Mouse (Mus musculus): ENCODE measurements around the gene Als2cl. TPM values are rescaled to one million over a fixed set of nuclear protein-coding genes. Genes with fewer than 3 reads are reported as not detected.

The Als2cl gene
- polyA plus RNA-seq, 1 experiment from 2014 or later: 1.1 TPM

DNA sequence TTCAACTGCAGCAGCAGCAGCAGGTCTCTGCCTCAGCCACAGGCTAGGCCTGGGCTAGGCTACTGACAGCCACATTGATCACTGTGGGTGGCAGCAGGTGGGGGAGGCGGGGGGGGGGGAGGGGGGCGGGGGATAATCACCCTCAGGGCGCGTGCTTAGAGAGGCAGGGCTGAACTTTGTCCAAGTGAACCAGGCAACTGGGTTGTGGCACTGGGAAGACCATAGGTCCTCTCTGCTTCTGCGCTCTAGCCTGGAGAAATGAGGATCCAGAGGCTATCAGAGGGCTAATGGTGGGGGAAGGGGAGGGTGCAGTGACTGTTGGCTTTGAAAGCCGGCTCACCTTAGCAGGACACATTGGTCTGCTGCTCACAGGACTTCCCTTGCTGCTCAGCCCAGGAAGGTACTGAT lies 4.4 kb upstream of the Als2cl start:
- H3K4me2 ChIP-seq (ENCODE audit: low read length): no peak overlapping the region
- H3K4me3 ChIP-seq (replicated peaks; ENCODE audit: low read length): no peak overlapping the region
- peaks cover 18% of the 10 kb centered on the region for H3K27me3 ChIP-seq (replicated peaks; ENCODE audit: control insufficient read depth, insufficient read depth, low read length)
- no peaks in the 10 kb centered on the region for H3K36me3 ChIP-seq (ENCODE audit: control insufficient read depth, insufficient read depth)
- H3K4me1 ChIP-seq (replicated peaks; ENCODE audit: control insufficient read depth, insufficient read depth, low read length): peaks cover 28% of the 10 kb centered on the region
- WGBS: 26% methylated on average over 4 of the region's 6 CpGs
- H3K9me3 ChIP-seq (ENCODE audit: control insufficient read depth, low read length): no peaks in the 10 kb centered on the region
- no peak overlapping the region for H3K9ac ChIP-seq (replicated peaks; ENCODE audit: low read depth, low read length)
- ATAC-seq: no peak
- H3K27ac ChIP-seq (ENCODE audit: low read length): no peak overlapping the region

DNA sequence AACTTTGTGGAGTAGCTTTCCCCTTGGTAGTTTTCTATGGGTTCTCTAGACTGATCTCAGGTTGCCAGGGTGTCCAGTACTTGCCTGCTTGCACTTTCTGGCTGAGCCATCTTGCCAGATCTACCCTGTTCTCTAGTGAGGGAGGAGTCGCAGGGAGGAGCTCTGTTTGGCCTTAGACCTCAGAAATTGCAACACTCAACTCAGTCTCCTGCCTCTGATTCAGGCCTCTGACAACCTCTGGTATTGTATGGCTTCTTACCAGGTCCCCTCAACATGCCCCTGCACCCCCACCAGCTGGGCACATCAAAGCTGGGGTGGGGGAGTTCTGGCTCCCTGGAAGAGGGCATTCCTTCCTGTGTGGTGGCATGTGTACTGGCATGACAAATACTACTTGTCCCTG lies 2.3 kb upstream of the Als2cl start:
- H3K4me2 ChIP-seq (ENCODE audit: low read length): no peak overlapping the region
- no peaks in the 10 kb centered on the region for H3K36me3 ChIP-seq (ENCODE audit: control insufficient read depth, insufficient read depth)
- H3K27ac ChIP-seq (ENCODE audit: low read length): no peak overlapping the region
- H3K4me3 ChIP-seq (replicated peaks; ENCODE audit: low read length): no peak overlapping the region
- no peak for ATAC-seq
- no peaks in the 10 kb centered on the region for H3K9me3 ChIP-seq (ENCODE audit: control insufficient read depth, low read length)
- peaks cover 29% of the 10 kb centered on the region for H3K27me3 ChIP-seq (replicated peaks; ENCODE audit: control insufficient read depth, insufficient read depth, low read length)
- WGBS: 83% methylated on average over 1 of the region's 1 CpGs
- peaks cover 32% of the 10 kb centered on the region for H3K4me1 ChIP-seq (replicated peaks; ENCODE audit: control insufficient read depth, insufficient read depth, low read length)
- no peak overlapping the region for H3K9ac ChIP-seq (replicated peaks; ENCODE audit: low read depth, low read length)

DNA sequence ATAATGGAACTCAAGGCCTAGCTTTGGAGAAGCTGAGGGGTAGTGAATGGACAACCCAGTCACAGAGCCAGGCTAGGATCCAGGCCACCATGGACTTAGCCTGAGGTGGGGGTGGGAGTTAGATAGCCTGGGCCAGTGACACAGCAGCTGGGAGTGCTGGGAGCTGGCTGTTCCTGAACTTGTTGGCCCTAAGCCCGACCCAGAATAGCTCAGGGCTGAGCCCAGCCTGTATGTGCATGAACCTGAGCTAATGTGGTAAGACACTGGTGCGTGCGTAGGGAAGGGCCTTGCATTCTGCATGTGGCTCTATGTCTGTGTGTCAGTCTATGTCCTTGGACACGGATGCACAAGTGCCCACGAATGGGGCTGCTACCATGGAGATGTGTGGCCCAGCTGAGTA lies 1.8 kb upstream of the Als2cl start:
- Histone ChIP-seq H3K4me3 (replicated peaks; ENCODE audit: low read length) (no peak overlapping the region), H3K36me3 (ENCODE audit: control insufficient read depth, insufficient read depth) (no peaks in the 10 kb centered on the region), H3K27ac (ENCODE audit: low read length) (no peak overlapping the region), H3K4me2 (ENCODE audit: low read length) (no peak overlapping the region), H3K9ac (replicated peaks; ENCODE audit: low read depth, low read length) (no peak overlapping the region), H3K4me1 (replicated peaks; ENCODE audit: control insufficient read depth, insufficient read depth, low read length) (peaks cover 32% of the 10 kb centered on the region), H3K27me3 (replicated peaks; ENCODE audit: control insufficient read depth, insufficient read depth, low read length) (peaks cover 29% of the 10 kb centered on the region), H3K9me3 (ENCODE audit: control insufficient read depth, low read length) (no peaks in the 10 kb centered on the region)
- 86% methylated on average over 5 of the region's 5 CpGs for WGBS
- no peak for ATAC-seq

DNA sequence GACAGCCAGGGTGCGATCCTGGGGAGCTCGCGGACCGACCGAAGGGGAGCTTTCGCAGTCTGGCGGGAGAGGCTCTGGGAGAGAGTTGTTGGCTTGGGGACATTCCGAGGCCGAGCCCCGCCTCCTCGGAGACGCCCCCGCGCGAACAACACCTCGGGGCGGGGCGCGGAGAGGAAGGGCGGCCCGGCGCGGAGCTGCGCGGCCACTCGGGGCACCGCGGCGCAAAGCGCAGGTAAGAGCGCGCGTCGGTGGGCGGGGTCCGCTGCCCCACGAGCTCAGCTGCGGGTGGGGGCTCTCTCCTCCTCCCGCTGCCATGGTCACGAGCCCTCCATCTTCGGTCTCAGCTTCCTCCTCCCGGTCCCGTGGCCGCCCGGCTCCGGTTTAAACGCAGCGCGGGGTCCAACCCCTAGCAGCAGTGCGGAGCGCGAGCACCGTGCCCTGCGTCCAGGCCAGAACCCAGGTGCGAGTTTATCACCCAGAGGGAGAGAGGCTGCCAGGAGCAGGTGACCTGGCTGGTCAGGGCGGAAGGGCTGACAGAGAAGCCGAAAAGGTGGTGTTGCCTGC lies 410 bp downstream of the Als2cl start, which contains the start of gene Tmie:
TSS of gene Tmie (minus strand) at position 116 of the 564 bp plus-strand sequence.
- no peak within 1 kb of the TSS for H3K27ac ChIP-seq (ENCODE audit: low read length)
- H3K9me3 ChIP-seq (ENCODE audit: control insufficient read depth, low read length): no peaks in the 10 kb centered on the region
- H3K4me1 ChIP-seq (replicated peaks; ENCODE audit: control insufficient read depth, insufficient read depth, low read length): peaks cover 16% of the 10 kb centered on the region
- under 1% methylated on average over 49 of the region's 57 CpGs for WGBS
- peaks cover 26% of the 10 kb centered on the region for H3K27me3 ChIP-seq (replicated peaks; ENCODE audit: control insufficient read depth, insufficient read depth, low read length)
- H3K4me3 ChIP-seq (replicated peaks; ENCODE audit: low read length): peak within 1 kb of the TSS; percentile 55
- peak; percentile 45 for ATAC-seq
- peak within 1 kb of the TSS; percentile 45 for H3K9ac ChIP-seq (replicated peaks; ENCODE audit: low read depth, low read length)
- H3K36me3 ChIP-seq (ENCODE audit: control insufficient read depth, insufficient read depth): no peaks in the 10 kb centered on the region
- H3K4me2 ChIP-seq (ENCODE audit: low read length): peak within 1 kb of the TSS; percentile 87

DNA sequence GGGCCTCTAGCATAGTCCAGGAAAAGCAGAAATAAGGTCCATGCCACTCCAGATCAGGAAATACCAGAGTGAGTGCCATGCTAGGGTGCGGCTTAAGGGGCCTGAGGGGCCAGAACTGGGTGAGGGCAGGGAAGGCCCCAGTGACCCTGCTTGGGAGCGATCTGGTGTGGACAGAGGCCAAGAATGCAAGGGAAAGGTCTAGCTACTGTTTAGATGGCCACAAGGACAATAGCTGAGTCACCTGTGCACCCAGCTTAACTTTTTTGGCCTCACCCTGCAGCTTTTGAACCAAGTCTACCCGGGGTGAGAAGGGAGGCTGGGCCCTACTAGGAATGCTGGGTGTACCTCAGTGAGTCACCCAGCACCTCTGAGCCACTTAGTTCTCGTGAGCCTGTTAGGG lies 1.1 kb downstream of the Als2cl start:
- H3K9ac ChIP-seq (replicated peaks; ENCODE audit: low read depth, low read length): no peak overlapping the region
- H3K4me1 ChIP-seq (replicated peaks; ENCODE audit: control insufficient read depth, insufficient read depth, low read length): peaks cover 13% of the 10 kb centered on the region
- ATAC-seq: no peak
- H3K27me3 ChIP-seq (replicated peaks; ENCODE audit: control insufficient read depth, insufficient read depth, low read length): peaks cover 26% of the 10 kb centered on the region
- peak overlapping the region; percentile 87 for H3K4me2 ChIP-seq (ENCODE audit: low read length)
- no peaks in the 10 kb centered on the region for H3K36me3 ChIP-seq (ENCODE audit: control insufficient read depth, insufficient read depth)
- H3K9me3 ChIP-seq (ENCODE audit: control insufficient read depth, low read length): no peaks in the 10 kb centered on the region
- peak overlapping the region; percentile 55 for H3K4me3 ChIP-seq (replicated peaks; ENCODE audit: low read length)
- no peak overlapping the region for H3K27ac ChIP-seq (ENCODE audit: low read length)
- 74% methylated on average over 4 of the region's 4 CpGs for WGBS

DNA sequence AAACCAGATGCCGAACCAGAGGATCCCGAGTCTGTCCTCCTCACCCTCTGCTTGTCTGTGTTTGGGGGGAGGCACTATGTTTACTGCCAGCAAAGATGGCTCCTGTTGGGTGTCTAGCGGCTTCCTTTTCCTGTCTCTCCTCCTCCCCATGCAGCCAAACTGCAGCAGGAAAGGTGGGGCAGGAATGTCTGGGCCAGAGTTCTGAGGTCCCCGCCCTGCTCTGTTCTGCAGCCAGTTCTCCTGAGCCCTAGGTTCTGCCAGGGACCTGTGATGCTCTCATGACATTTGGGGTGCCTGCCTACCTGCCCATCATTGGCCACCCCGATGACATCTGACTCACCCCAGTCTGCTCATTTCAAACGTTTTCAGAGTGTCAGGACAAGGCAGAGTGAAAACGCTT lies 2.3 kb downstream of the Als2cl start:
- H3K4me2 ChIP-seq (ENCODE audit: low read length): no peak overlapping the region
- H3K9ac ChIP-seq (replicated peaks; ENCODE audit: low read depth, low read length): no peak overlapping the region
- H3K27ac ChIP-seq (ENCODE audit: low read length): no peak overlapping the region
- H3K27me3 ChIP-seq (replicated peaks; ENCODE audit: control insufficient read depth, insufficient read depth, low read length): peaks cover 24% of the 10 kb centered on the region
- H3K36me3 ChIP-seq (ENCODE audit: control insufficient read depth, insufficient read depth): no peaks in the 10 kb centered on the region
- ATAC-seq: no peak
- 82% methylated on average over 7 of the region's 7 CpGs for WGBS
- H3K4me3 ChIP-seq (replicated peaks; ENCODE audit: low read length): no peak overlapping the region
- H3K4me1 ChIP-seq (replicated peaks; ENCODE audit: control insufficient read depth, insufficient read depth, low read length): peaks cover 13% of the 10 kb centered on the region
- no peaks in the 10 kb centered on the region for H3K9me3 ChIP-seq (ENCODE audit: control insufficient read depth, low read length)

GRCm38 (mm10) chr9:110887388-110888303 lies 8.0 kb downstream of the Als2cl start:
- no peaks in the 10 kb centered on the region for H3K36me3 ChIP-seq (ENCODE audit: control insufficient read depth, insufficient read depth)
- no peak overlapping the region for H3K9ac ChIP-seq (replicated peaks; ENCODE audit: low read depth, low read length)
- H3K4me1 ChIP-seq (replicated peaks; ENCODE audit: control insufficient read depth, insufficient read depth, low read length): no peaks in the 10 kb centered on the region
- no peak overlapping the region for H3K27ac ChIP-seq (ENCODE audit: low read length)
- no peaks in the 10 kb centered on the region for H3K9me3 ChIP-seq (ENCODE audit: control insufficient read depth, low read length)
- ATAC-seq: no peak
- 68% methylated on average over 9 of the region's 9 CpGs for WGBS
- no peak overlapping the region for H3K4me2 ChIP-seq (ENCODE audit: low read length)
- no peaks in the 10 kb centered on the region for H3K27me3 ChIP-seq (replicated peaks; ENCODE audit: control insufficient read depth, insufficient read depth, low read length)
- no peak overlapping the region for H3K4me3 ChIP-seq (replicated peaks; ENCODE audit: low read length)

DNA sequence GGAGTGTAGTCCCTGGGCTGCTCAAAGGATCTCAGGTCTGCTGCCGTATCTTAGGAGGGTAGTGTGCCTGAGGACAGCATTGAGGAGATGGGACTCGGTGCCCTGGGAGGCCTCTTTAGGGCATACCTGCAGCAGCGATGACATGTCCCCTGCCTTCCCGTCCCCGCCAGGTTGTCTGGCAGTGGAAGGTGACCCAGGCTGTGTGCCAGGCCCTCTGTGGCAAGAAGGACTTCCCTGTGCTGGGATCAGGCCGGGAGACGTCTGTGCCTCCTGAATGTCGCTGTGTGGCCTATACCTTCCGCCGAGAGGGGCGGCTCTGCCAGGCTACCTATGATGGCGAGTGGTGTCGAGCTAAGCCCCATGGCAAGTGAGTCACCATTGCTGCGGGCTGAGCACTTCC lies 9.3 kb downstream of the Als2cl start:
- no peaks in the 10 kb centered on the region for H3K9me3 ChIP-seq (ENCODE audit: control insufficient read depth, low read length)
- no peaks in the 10 kb centered on the region for H3K27me3 ChIP-seq (replicated peaks; ENCODE audit: control insufficient read depth, insufficient read depth, low read length)
- H3K4me1 ChIP-seq (replicated peaks; ENCODE audit: control insufficient read depth, insufficient read depth, low read length): no peaks in the 10 kb centered on the region
- no peak overlapping the region for H3K27ac ChIP-seq (ENCODE audit: low read length)
- H3K36me3 ChIP-seq (ENCODE audit: control insufficient read depth, insufficient read depth): no peaks in the 10 kb centered on the region
- WGBS: 91% methylated on average over 14 of the region's 14 CpGs
- H3K4me2 ChIP-seq (ENCODE audit: low read length): no peak overlapping the region
- H3K4me3 ChIP-seq (replicated peaks; ENCODE audit: low read length): no peak overlapping the region
- H3K9ac ChIP-seq (replicated peaks; ENCODE audit: low read depth, low read length): no peak overlapping the region
- no peak for ATAC-seq

DNA sequence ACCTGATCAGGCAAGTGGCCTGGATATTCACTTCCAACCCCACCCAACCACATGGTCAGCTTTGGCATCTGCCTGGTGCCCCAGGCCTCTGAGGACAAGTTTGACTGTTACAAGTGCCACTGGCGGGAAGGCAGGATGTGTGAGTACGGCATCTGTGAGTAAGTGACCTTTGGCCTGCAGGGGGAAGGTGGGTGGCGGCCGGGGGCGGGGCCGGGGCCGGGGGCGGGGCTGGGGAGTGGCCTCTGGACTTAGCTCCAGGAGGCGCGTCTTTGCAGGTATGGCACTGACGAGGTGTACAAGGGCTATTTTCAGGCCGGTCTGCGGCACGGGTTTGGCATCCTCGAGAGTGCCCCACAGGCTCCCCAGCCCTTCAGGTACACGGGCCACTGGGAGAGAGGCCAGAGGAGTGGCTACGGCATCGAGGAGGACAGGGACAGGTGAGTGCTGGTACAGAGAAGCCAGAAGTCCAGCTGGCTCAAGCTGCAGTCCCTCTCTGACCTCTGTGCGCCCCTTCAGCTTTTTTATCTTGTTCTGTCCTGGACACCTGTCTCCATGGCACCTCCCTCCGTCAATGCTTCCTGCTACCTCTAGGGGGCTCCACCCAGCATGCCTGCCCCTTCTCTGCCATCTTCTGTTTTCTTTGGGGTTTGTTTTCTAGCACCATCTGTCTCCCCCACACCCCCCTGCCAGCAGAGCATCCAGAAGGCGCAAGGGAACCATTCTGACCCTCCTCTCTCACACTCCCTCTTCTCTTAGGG lies 10.5 kb downstream of the Als2cl start:
- H3K9ac ChIP-seq (replicated peaks; ENCODE audit: low read depth, low read length): no peak overlapping the region
- no peak overlapping the region for H3K4me3 ChIP-seq (replicated peaks; ENCODE audit: low read length)
- H3K27me3 ChIP-seq (replicated peaks; ENCODE audit: control insufficient read depth, insufficient read depth, low read length): no peaks in the 10 kb centered on the region
- no peak overlapping the region for H3K4me2 ChIP-seq (ENCODE audit: low read length)
- WGBS: 13% methylated on average over 19 of the region's 21 CpGs
- ATAC-seq: no peak
- no peak overlapping the region for H3K27ac ChIP-seq (ENCODE audit: low read length)
- no peaks in the 10 kb centered on the region for H3K4me1 ChIP-seq (replicated peaks; ENCODE audit: control insufficient read depth, insufficient read depth, low read length)
- no peaks in the 10 kb centered on the region for H3K36me3 ChIP-seq (ENCODE audit: control insufficient read depth, insufficient read depth)
- H3K9me3 ChIP-seq (ENCODE audit: control insufficient read depth, low read length): no peaks in the 10 kb centered on the region
